Mouse (Mus musculus): ENCODE results near the gene Hnrnpm.

Gene Hnrnpm

GRCm38 (mm10) chr17:33599836-33600475, 86.7 kb downstream of the Hnrnpm start:
- DNase-seq (ENCODE audit: low read depth, low spot score) = no peak

- no peak for DNase-seq (ENCODE audit: low read depth, low spot score)
These were observed 88.2 kb downstream of the Hnrnpm start for GRCm38 (mm10) chr17:33598506-33598905.

- no peak for DNase-seq (ENCODE audit: low read depth, low spot score)
These were observed 89.4 kb downstream of the Hnrnpm start for GRCm38 (mm10) chr17:33597271-33597670.
